Mouse (Mus musculus): ENCODE measurements around the gene Ncdn.

Gene Ncdn

GRCm38 (mm10) chr4:126753268-126754230 lies at the start of gene Ncdn, which contains the start of gene AU040320:
Gene Ncdn (minus strand): TSS chr4:126753438.
Gene AU040320 (plus strand): TSS chr4:126753544.
- DNase-seq = peak; percentile 97 to 98

GRCm38 (mm10) chr4:126802174-126802573 lies 48.9 kb upstream of the Ncdn start:
- DNase-seq = no peak

GRCm38 (mm10) chr4:126792341-126793102 lies 39.3 kb upstream of the Ncdn start:
- no peak for DNase-seq

- DNase-seq = no peak
These were observed 29.8 kb upstream of the Ncdn start for GRCm38 (mm10) chr4:126782996-126783395.

GRCm38 (mm10) chr4:126782512-126782911 lies 29.3 kb upstream of the Ncdn start:
- no peak for DNase-seq

GRCm38 (mm10) chr4:126781871-126782270 lies 28.6 kb upstream of the Ncdn start:
- no peak for DNase-seq

- no peak for DNase-seq
These were observed 26.9 kb upstream of the Ncdn start for GRCm38 (mm10) chr4:126779826-126780775.

- DNase-seq = no peak
These were observed 25.9 kb upstream of the Ncdn start for GRCm38 (mm10) chr4:126779148-126779581.

GRCm38 (mm10) chr4:126775182-126775581 lies 21.9 kb upstream of the Ncdn start:
- no peak for DNase-seq

GRCm38 (mm10) chr4:126773871-126774270 lies 20.6 kb upstream of the Ncdn start:
- no peak for DNase-seq

GRCm38 (mm10) chr4:126770831-126771230 lies 17.6 kb upstream of the Ncdn start:
- no peak for DNase-seq

GRCm38 (mm10) chr4:126769800-126770563 lies 16.7 kb upstream of the Ncdn start:
- no peak for DNase-seq

- DNase-seq = no peak
These were observed 10.2 kb upstream of the Ncdn start for GRCm38 (mm10) chr4:126763483-126763882.

GRCm38 (mm10) chr4:126762586-126763359 lies 9.5 kb upstream of the Ncdn start:
- no peak for DNase-seq

- no peak for DNase-seq
These were observed 6.2 kb upstream of the Ncdn start for GRCm38 (mm10) chr4:126759435-126759834.

- DNase-seq = no peak
These were observed 5.1 kb upstream of the Ncdn start for GRCm38 (mm10) chr4:126758299-126758698.

GRCm38 (mm10) chr4:126756766-126757165 lies 3.5 kb upstream of the Ncdn start:
- peak in 1 of 2 experiments; percentile 22 for DNase-seq

- no peak for DNase-seq
These were observed 1.6 kb upstream of the Ncdn start for GRCm38 (mm10) chr4:126754736-126755374.

GRCm38 (mm10) chr4:126754231-126754611 lies 983 bp upstream of the Ncdn start:
- no peak for DNase-seq

GRCm38 (mm10) chr4:126752608-126753141 lies 563 bp downstream of the Ncdn start:
- no peak for DNase-seq

All from lung, postnatal 4 days (tissue).